Mouse (Mus musculus) common myeloid progenitor, adult 5-6 weeks (primary cell): Measurements from ENCODE around the gene Gpx5. TPM values are rescaled to one million over a fixed set of nuclear protein-coding genes. Genes with fewer than 3 reads are reported as not detected.

Experiments
- ATAC-seq: replicated peaks from 2 replicates; pipeline ENCODE4 v1.8.0; 2016; ENCODE audit warnings: low read depth, mild to moderate bottlenecking, moderate TSS enrichment, inconsistent platforms; ENCODE audit not compliant: poor library complexity, severe bottlenecking
- total RNA-seq: library from RNA; stranded (forward); fragments of 200-1000, 187-1606 nt; gene quantifications from 2 replicates; pipeline ENCODE4 v1.2.3, GENCODE M21; 2017

Gpx5 gene
- total RNA-seq, 1 experiment from 2014 or later = not detected

DNA sequence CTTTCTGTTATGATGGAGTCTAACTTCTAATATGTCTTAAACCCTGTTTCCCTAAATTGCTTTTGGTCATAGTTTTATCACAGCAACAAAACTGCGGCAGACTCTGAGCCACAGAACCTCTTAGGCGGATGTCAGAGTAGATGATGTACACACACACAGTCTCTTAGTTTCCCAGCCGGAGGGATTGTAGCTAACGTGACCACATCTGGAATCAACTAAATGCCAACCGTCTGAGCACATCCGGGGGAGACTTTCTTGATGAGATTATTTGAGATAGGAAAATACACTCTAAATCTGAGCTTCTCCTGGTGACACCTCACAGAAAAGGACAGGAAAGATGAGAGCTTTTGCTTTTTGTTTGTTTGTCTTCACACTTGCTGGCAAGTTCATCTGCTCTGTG, 55.4 kb downstream of the Gpx5 start:
- no peak for ATAC-seq

DNA sequence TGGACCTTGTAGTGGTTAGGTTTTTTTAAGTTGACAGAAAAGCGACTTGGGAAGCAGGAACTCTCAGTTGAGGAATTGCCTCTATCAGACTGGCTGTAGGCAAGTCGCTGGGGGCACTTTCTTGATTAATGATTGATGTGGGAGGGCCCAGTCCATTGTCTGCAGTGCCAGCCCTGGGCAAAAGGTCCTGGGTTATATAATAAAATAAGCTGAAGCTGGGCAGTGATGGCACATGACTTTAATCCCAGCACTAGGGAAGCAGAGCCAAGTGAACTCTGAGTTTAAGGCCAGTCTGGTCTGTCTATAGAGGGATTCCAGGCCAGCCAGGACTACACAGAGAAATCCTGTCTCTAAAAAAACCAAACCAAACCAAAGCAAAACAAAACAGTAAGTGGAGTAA, 55.8 kb downstream of the Gpx5 start:
- no peak for ATAC-seq

Other genes with a start within 250 kb of the Gpx5 start
- not detected in 2 replicates for gene Olfr1370, start 217.8 kb downstream of the Gpx5 start, total RNA-seq
- gene Olfr1369-ps1, start 181.2 kb downstream of the Gpx5 start, total RNA-seq = 0.05 TPM in 1 of 2 replicates, not detected in the other
- not detected in 2 replicates for gene Olfr263, start 163.1 kb downstream of the Gpx5 start, total RNA-seq
- not detected in 2 replicates for gene Olfr1368, start 146.9 kb downstream of the Gpx5 start, total RNA-seq
- 162 and 186 TPM in 2 replicates for gene Trim27, start 113.3 kb downstream of the Gpx5 start, total RNA-seq
- gene Gpx6, start 19.4 kb upstream of the Gpx5 start, total RNA-seq = not detected in 2 replicates
- not detected in 2 replicates for gene Olfr1367, start 54.2 kb upstream of the Gpx5 start, total RNA-seq
- 9.0 and 12.3 TPM in 2 replicates for gene Zscan12, start 70.1 kb upstream of the Gpx5 start, total RNA-seq
- 37.7 and 38.6 TPM in 2 replicates for gene Zkscan3, start 110.0 kb upstream of the Gpx5 start, total RNA-seq
- gene Pgbd1, start 148.3 kb upstream of the Gpx5 start, total RNA-seq = 0.87 and 1.2 TPM in 2 replicates
- gene Zscan26, start 161.0 kb upstream of the Gpx5 start, total RNA-seq = 18.6 and 27.6 TPM in 2 replicates
- 0.19 TPM in 1 of 2 replicates, not detected in the other for gene Nkapl, start 175.8 kb upstream of the Gpx5 start, total RNA-seq
- gene Zkscan4, start 186.2 kb upstream of the Gpx5 start, total RNA-seq = 0.73 and 1.4 TPM in 2 replicates
- gene Gm10065, start 186.7 kb upstream of the Gpx5 start, total RNA-seq = not detected in 2 replicates
- gene AK157302, start 202.5 kb upstream of the Gpx5 start, total RNA-seq = 0.37 and 0.44 TPM in 2 replicates
- gene Gm11273, start 208.7 kb upstream of the Gpx5 start, total RNA-seq = 8.5 and 11.7 TPM in 2 replicates
- 12.4 and 14.7 TPM in 2 replicates for gene Zkscan8, start 238.4 kb upstream of the Gpx5 start, total RNA-seq